Mouse (Mus musculus): ENCODE results near the gene Hmgb1. TPM values are rescaled to one million over a fixed set of nuclear protein-coding genes. Genes with fewer than 3 reads are reported as not detected.

The Hmgb1 gene
- polyA plus RNA-seq, 1 experiment, result 138 TPM

DNA sequence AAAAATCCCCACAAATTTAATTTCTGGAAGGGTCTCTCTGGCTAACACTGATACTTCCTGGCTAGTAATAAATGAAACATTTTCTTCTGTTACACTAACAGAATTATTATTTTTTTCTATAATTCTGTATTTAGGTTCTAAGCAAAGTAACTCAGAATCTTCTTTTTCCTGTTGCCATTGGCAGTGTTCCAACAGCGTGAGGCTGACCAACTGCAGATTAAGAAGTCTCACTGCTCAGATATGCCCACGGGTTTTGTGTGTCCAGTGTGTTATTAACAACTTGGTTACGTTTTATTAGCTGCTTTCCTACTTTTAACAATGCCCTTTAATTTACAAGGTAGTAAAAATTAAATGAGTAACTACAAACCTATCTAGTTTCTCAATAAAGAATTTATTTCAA, 46.8 kb downstream of the Hmgb1 start:
- H3K27ac ChIP-seq (ENCODE audit: insufficient read depth, low read length), result no peak overlapping the region
- peaks cover 4% of the 10 kb centered on the region; the same call in 1 of the 2 replicates for H3K4me1 ChIP-seq (ENCODE audit: control insufficient read depth, insufficient read depth, low read length)
- H3K4me3 ChIP-seq (ENCODE audit: insufficient read depth, low read length), result no peak overlapping the region
- TF ChIP-seq CTCF (IDR thresholded peaks at IDR 0.05; ENCODE audit: borderline replicate concordance, insufficient read depth, low read length) (no peak), POLR2A (IDR thresholded peaks at IDR 0.05; ENCODE audit: low read depth, low read length) (no peak)

- Histone ChIP-seq H3K27ac (ENCODE audit: insufficient read depth, low read length) (no peak overlapping the region), H3K4me3 (ENCODE audit: insufficient read depth, low read length) (no peak overlapping the region), H3K4me1 (ENCODE audit: control insufficient read depth, insufficient read depth, low read length) (peaks cover 4% of the 10 kb centered on the region; the same call in 1 of the 2 replicates)
- TF ChIP-seq POLR2A (IDR thresholded peaks at IDR 0.05; ENCODE audit: low read depth, low read length), result no peak
- TF ChIP-seq CTCF (IDR thresholded peaks at IDR 0.05; ENCODE audit: borderline replicate concordance, insufficient read depth, low read length), result no peak
Observed at GRCm38 (mm10) chr5:149136933-149137365, 47.3 kb downstream of the Hmgb1 start.

GRCm38 (mm10) chr5:149135455-149136354, 48.6 kb downstream of the Hmgb1 start:
- no peak overlapping the region for H3K4me3 ChIP-seq (ENCODE audit: insufficient read depth, low read length)
- TF ChIP-seq CTCF (IDR thresholded peaks at IDR 0.05; ENCODE audit: borderline replicate concordance, insufficient read depth, low read length), result no peak
- TF ChIP-seq POLR2A (IDR thresholded peaks at IDR 0.05; ENCODE audit: low read depth, low read length), result no peak
- H3K4me1 ChIP-seq (ENCODE audit: control insufficient read depth, insufficient read depth, low read length), result peaks cover 4% of the 10 kb centered on the region; the same call in 1 of the 2 replicates
- no peak overlapping the region for H3K27ac ChIP-seq (ENCODE audit: insufficient read depth, low read length)

GRCm38 (mm10) chr5:149134751-149135454, 49.4 kb downstream of the Hmgb1 start:
- Histone ChIP-seq H3K4me1 (ENCODE audit: control insufficient read depth, insufficient read depth, low read length) (peaks cover 4% of the 10 kb centered on the region; the same call in 1 of the 2 replicates), H3K27ac (ENCODE audit: insufficient read depth, low read length) (no peak overlapping the region), H3K4me3 (ENCODE audit: insufficient read depth, low read length) (no peak overlapping the region)
- TF ChIP-seq CTCF (IDR thresholded peaks at IDR 0.05; ENCODE audit: borderline replicate concordance, insufficient read depth, low read length), result no peak
- TF ChIP-seq POLR2A (IDR thresholded peaks at IDR 0.05; ENCODE audit: low read depth, low read length), result no peak

DNA sequence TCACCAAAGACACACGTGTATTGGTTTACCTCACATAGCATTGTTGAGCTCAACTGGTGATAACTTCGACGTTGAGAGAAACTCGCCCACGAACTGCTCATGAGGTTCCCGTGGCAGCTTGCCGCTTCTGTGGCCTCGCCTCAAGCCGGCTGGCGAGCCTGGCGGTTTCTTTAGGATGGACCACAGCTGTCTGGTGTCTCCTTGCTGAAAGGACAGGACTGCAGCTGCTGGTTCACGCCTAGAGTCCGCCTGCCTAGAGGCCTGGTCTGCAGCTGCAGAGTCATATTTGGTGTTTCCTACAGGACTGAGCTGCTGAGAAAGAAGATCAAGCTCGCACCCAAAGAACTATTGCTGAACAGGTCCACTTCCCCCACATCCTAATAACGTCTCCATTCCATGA, 55.8 kb downstream of the Hmgb1 start:
- TF ChIP-seq POLR2A (IDR thresholded peaks at IDR 0.05; ENCODE audit: low read depth, low read length) (no peak), CTCF (IDR thresholded peaks at IDR 0.05; ENCODE audit: borderline replicate concordance, insufficient read depth, low read length) (no peak)
- Histone ChIP-seq H3K4me3 (ENCODE audit: insufficient read depth, low read length) (no peak overlapping the region), H3K4me1 (ENCODE audit: control insufficient read depth, insufficient read depth, low read length) (no peaks in the 10 kb centered on the region), H3K27ac (ENCODE audit: insufficient read depth, low read length) (no peak overlapping the region)

DNA sequence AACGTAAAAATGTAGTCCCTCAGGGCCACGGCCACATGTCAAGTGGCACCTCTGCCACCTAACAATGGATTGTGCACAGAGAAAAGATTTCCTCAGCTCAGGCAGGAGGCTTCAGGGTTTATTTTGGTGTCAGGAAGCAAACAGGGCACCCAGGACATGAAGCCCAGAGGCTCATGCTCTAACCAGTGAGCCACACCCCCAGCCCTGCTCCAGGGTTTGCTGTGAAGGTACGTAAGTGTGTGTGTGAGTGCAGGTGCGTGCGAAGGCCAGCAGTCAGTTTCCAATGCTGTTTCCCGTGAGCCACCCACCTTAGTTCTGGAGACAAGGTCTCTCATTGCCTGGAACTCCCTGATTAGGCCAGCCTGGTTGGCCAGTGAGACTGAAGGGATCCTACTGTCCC, 60.5 kb downstream of the Hmgb1 start:
- H3K4me3 ChIP-seq (ENCODE audit: insufficient read depth, low read length), result no peak overlapping the region
- H3K4me1 ChIP-seq (ENCODE audit: control insufficient read depth, insufficient read depth, low read length), result no peaks in the 10 kb centered on the region
- TF ChIP-seq POLR2A (IDR thresholded peaks at IDR 0.05; ENCODE audit: low read depth, low read length), result no peak
- no peak for TF ChIP-seq CTCF (IDR thresholded peaks at IDR 0.05; ENCODE audit: borderline replicate concordance, insufficient read depth, low read length)
- no peak overlapping the region for H3K27ac ChIP-seq (ENCODE audit: insufficient read depth, low read length)

DNA sequence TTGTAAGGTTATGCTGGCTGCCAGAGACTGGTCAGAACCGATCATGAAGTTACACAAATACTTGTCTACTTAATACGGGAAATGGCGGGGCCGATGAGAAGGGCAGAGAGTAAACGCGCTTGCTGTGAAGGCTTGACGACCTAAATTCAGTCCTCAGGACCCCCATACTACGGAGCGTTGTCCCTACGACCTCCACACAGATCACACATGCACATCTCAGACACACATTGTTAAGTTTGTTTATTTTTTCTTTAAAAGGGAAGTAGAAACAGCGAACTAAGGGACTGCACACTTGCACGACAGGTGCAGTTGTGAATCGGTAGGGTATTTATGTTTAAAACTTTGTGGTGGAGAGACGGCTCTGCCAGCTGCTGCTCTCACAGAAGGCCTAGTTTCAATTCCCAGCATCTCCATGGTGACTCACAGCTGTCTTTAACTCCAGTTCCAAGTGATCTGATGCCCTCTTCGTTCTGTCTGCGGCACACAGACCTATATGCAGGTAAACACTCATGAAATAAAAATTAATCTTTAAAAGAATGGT, 64.9 kb downstream of the Hmgb1 start:
- Histone ChIP-seq H3K4me1 (ENCODE audit: control insufficient read depth, insufficient read depth, low read length) (0 out of 2 replicates have a peak, but pooled peaks cover 2% of the 10 kb centered on the region), H3K4me3 (ENCODE audit: insufficient read depth, low read length) (no peak overlapping the region), H3K27ac (ENCODE audit: insufficient read depth, low read length) (no peak overlapping the region)
- no peak for TF ChIP-seq CTCF (IDR thresholded peaks at IDR 0.05; ENCODE audit: borderline replicate concordance, insufficient read depth, low read length)
- no peak for TF ChIP-seq POLR2A (IDR thresholded peaks at IDR 0.05; ENCODE audit: low read depth, low read length)

DNA sequence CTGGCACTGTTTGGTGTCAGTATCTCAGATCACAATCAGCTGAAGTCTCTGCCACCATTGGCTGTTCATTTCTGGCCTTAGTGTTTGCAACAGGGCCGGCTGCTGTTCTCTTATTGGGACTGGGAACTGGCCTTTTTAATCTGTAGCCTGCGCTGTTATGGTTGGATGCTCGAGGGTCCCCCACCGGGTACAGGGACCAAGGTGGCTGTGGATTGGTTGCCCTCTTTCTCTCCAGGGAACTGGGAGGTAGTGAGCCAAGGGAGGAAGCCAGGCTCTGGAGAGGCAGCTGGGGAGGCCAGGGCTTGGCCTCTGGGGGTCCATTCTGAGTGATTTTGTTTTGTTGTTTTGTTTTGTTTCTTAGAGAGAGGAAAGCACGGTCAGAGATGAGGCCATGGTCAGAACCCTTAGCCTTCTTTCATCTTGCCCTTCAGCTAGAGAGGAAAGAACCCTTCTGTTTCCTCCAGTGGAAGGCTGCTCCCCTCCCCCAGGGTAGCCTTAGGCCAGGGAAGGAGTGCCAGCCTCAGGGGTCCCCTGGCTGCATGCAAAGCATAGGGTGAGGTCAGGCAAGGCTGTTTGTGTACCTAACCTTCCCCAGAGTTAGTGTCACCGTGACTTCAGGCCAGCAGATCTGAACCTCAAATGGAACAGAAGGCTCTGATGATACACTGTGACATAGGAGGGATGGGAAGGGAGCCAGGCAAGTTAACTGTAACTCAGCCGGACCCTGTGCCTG, 66.3 kb downstream of the Hmgb1 start:
- Histone ChIP-seq H3K27ac (ENCODE audit: insufficient read depth, low read length) (no peak overlapping the region), H3K4me3 (ENCODE audit: insufficient read depth, low read length) (no peak overlapping the region), H3K4me1 (ENCODE audit: control insufficient read depth, insufficient read depth, low read length) (0 out of 2 replicates have a peak, but pooled peaks cover 2% of the 10 kb centered on the region)
- TF ChIP-seq CTCF (IDR thresholded peaks at IDR 0.05; ENCODE audit: borderline replicate concordance, insufficient read depth, low read length) (no peak), POLR2A (IDR thresholded peaks at IDR 0.05; ENCODE audit: low read depth, low read length) (no peak)

- 0 out of 2 replicates have a peak, but pooled peaks cover 2% of the 10 kb centered on the region for H3K4me1 ChIP-seq (ENCODE audit: control insufficient read depth, insufficient read depth, low read length)
- no peak overlapping the region for H3K4me3 ChIP-seq (ENCODE audit: insufficient read depth, low read length)
- no peak overlapping the region for H3K27ac ChIP-seq (ENCODE audit: insufficient read depth, low read length)
- TF ChIP-seq CTCF (IDR thresholded peaks at IDR 0.05; ENCODE audit: borderline replicate concordance, insufficient read depth, low read length), result no peak
- no peak for TF ChIP-seq POLR2A (IDR thresholded peaks at IDR 0.05; ENCODE audit: low read depth, low read length)
Observed at GRCm38 (mm10) chr5:149114587-149114986, 69.7 kb downstream of the Hmgb1 start.
